Mouse (Mus musculus) embryonic facial prominence, embryonic 14.5 days (tissue): Measurements from ENCODE around the gene Fndc3a. TPM values are rescaled to one million over a fixed set of nuclear protein-coding genes. Genes with fewer than 3 reads are reported as not detected.

Experiments used
- ATAC-seq: fragments of 200-750 bp; cut with Nextera tagmentation; 2 replicates; pipeline ENCODE4 v1.8.0; 2017; ENCODE audit warnings: low read depth, moderate number of reproducible peaks, moderate TSS enrichment
- DNase-seq: peaks from one replicate; pipeline ENCODE4 v3.0.0-alpha.2; 2015; ENCODE audit warnings: low spot score
- H3K27ac ChIP-seq: fragments of 300-500 bp; sonication (generic); replicated peaks from 2 replicates; pipeline ENCODE4 v1.5.1; 2014; ENCODE audit warnings: low read depth, mild to moderate bottlenecking, low read length, moderate library complexity
- H3K27me3 ChIP-seq: fragments of 300-500 bp; sonication (generic); replicated peaks from 2 replicates; pipeline ENCODE4 v1.6.1; 2014; ENCODE audit warnings: low read length; ENCODE audit not compliant: control insufficient read depth, insufficient read depth
- H3K36me3 ChIP-seq: fragments of 300-500 bp; sonication (generic); 2 replicates; pipeline ENCODE4 v1.6.1; 2014; ENCODE audit warnings: low read length, mixed read lengths; ENCODE audit not compliant: control insufficient read depth, insufficient read depth
- H3K4me1 ChIP-seq: fragments of 300-500 bp; sonication (generic); 2 replicates; pipeline ENCODE4 v1.6.1; 2014; ENCODE audit warnings: antibody characterized with exemption, low read length; ENCODE audit not compliant: control insufficient read depth, insufficient read depth
- H3K4me2 ChIP-seq: fragments of 300-500 bp; sonication (generic); 2 replicates; pipeline ENCODE4 v1.6.1; 2014; ENCODE audit warnings: low read depth, mild to moderate bottlenecking, low read length, moderate library complexity, mixed read lengths
- H3K4me3 ChIP-seq: fragments of 300-500 bp; sonication (generic); 2 replicates; pipeline ENCODE4 v1.5.1; 2014; ENCODE audit warnings: low read depth, mild to moderate bottlenecking, low read length
- H3K9ac ChIP-seq: fragments of 300-500 bp; sonication (generic); 2 replicates; pipeline ENCODE4 v1.6.1; 2014; ENCODE audit warnings: low read depth, mild to moderate bottlenecking, low read length, moderate library complexity, mixed read lengths
- H3K9me3 ChIP-seq: fragments of 300-500 bp; sonication (generic); 2 replicates; pipeline ENCODE4 v1.6.1; 2016; ENCODE audit warnings: low read length; ENCODE audit not compliant: control insufficient read depth
- WGBS: fragments of 180-500 bp; shearing (Covaris S2); extraction: QIAGEN DNeasy Blood & Tissue Kit; methylation state at CpG from one replicate; pipeline ENCODE4 v1.1.7; 2014; 5-methylcytosine and 5-hydroxymethylcytosine counted together
- polyA plus RNA-seq: library from polyadenylated mRNA; unstranded; fragments of >200 nt; fragmentation: Nextera tagmentation; extraction: Ambion mirVana; gene quantifications from 2 replicates; pipeline ENCODE4 v1.2.1, GENCODE M21; 2014

The Fndc3a gene
- 31.3 and 36.2 TPM in 2 replicates for polyA plus RNA-seq

GRCm38 (mm10) chr14:72709710-72710340, at the start of gene Fndc3a:
Gene Fndc3a, minus strand, starts transcription at chr14:72710003.
- Histone ChIP-seq H3K4me2 (peak within 1 kb of the TSS; percentile 84), H3K4me1 (no peaks in the 10 kb centered on the region), H3K27ac (peak within 1 kb of the TSS; percentile 87), H3K9ac (peak within 1 kb of the TSS; percentile 93), H3K36me3 (no peaks in the 10 kb centered on the region), H3K27me3 (no peaks in the 10 kb centered on the region), H3K4me3 (peak within 1 kb of the TSS; percentile 92), H3K9me3 (no peaks in the 10 kb centered on the region)
- 0% methylated on average over 8 of the region's 82 CpGs for WGBS
- peak; percentile 91 for DNase-seq
- ATAC-seq: peak; percentile 94

DNA sequence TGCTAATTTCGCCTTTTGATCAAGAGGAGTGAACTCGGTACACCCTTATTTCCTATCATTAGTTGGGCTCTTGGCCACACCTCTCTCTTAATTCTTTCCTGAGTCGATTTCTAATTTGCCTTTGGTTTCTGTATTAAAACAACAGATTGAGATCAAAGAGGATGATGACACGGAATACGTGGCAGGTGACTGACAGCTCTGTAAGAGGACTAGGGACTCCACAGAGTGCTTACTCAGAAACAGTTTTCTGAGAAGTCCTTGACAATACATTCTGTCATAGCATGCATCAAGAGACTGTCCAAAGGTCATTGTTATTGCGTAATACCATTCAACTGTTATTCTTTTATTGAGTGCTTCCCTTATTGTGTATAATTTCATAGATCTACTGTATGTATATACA, 43.1 kb upstream of the Fndc3a start:
- DNase-seq (no peak), ATAC-seq (no peak)
- Histone ChIP-seq H3K4me2 (no peak overlapping the region), H3K9ac (no peak overlapping the region), H3K27ac (no peak overlapping the region), H3K36me3 (no peaks in the 10 kb centered on the region), H3K27me3 (no peaks in the 10 kb centered on the region), H3K4me3 (no peak overlapping the region), H3K9me3 (0 out of 2 replicates have a peak, but pooled peaks cover 4% of the 10 kb centered on the region), H3K4me1 (no peaks in the 10 kb centered on the region)
- 78% methylated on average over 6 of the region's 6 CpGs for WGBS

GRCm38 (mm10) chr14:72750426-72751182, 40.8 kb upstream of the Fndc3a start:
- DNase-seq (no peak), ATAC-seq (no peak)
- Histone ChIP-seq H3K4me3 (no peak overlapping the region), H3K27ac (no peak overlapping the region), H3K4me1 (no peaks in the 10 kb centered on the region), H3K9me3 (0 out of 2 replicates have a peak, but pooled peaks cover 4% of the 10 kb centered on the region), H3K9ac (no peak overlapping the region), H3K27me3 (no peaks in the 10 kb centered on the region), H3K36me3 (no peaks in the 10 kb centered on the region), H3K4me2 (no peak overlapping the region)
- 82% methylated on average over 5 of the region's 5 CpGs for WGBS

GRCm38 (mm10) chr14:72748331-72748730, 38.5 kb upstream of the Fndc3a start:
- WGBS: 89% methylated on average over 5 of the region's 5 CpGs
- H3K27me3 ChIP-seq: no peaks in the 10 kb centered on the region
- ATAC-seq (no peak), DNase-seq (no peak)
- no peak overlapping the region for H3K4me2 ChIP-seq
- no peaks in the 10 kb centered on the region for H3K36me3 ChIP-seq
- H3K4me1 ChIP-seq: 0 out of 2 replicates have a peak, but pooled peaks cover 3% of the 10 kb centered on the region
- H3K4me3 ChIP-seq: no peak overlapping the region
- no peak overlapping the region for H3K27ac ChIP-seq
- H3K9ac ChIP-seq: no peak overlapping the region
- H3K9me3 ChIP-seq: 0 out of 2 replicates have a peak, but pooled peaks cover 4% of the 10 kb centered on the region

GRCm38 (mm10) chr14:72741667-72742066, 31.9 kb upstream of the Fndc3a start:
- DNase-seq (peak; percentile 32), ATAC-seq (no peak)

DNA sequence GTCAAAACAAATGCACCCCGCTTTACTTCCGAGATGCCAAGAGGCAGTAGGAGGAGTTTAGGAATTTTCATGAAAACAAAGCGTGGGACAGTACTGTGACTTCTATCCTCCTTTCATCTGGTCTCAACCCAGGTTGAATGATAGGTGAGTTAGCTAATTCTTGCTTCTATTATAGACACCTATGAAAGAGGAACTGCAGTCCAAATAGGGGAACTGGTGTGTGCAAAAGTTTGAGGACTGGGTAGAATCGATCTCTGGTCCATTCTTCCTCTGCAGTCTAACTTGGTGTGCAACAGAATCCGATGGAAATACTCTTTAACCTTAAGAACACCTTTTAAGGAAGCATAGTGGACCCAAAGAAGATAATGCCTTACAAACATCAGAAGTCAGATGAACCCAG, 30.5 kb upstream of the Fndc3a start:
- H3K4me3 ChIP-seq: no peak overlapping the region
- ATAC-seq (no peak), DNase-seq (no peak)
- no peaks in the 10 kb centered on the region for H3K9me3 ChIP-seq
- H3K4me2 ChIP-seq: no peak overlapping the region
- no peaks in the 10 kb centered on the region for H3K27me3 ChIP-seq
- no peak overlapping the region for H3K27ac ChIP-seq
- H3K4me1 ChIP-seq: peaks cover 7% of the 10 kb centered on the region; the same call in 1 of the 2 replicates
- H3K36me3 ChIP-seq: no peaks in the 10 kb centered on the region
- 86% methylated on average over 5 of the region's 5 CpGs for WGBS
- H3K9ac ChIP-seq: no peak overlapping the region

More at GRCm38 (mm10) chr14:72741667-72742066, 31.9 kb upstream of the Fndc3a start:
- no peak overlapping the region for H3K9ac ChIP-seq
- no peaks in the 10 kb centered on the region for H3K27me3 ChIP-seq
- H3K27ac ChIP-seq: no peak overlapping the region
- no peaks in the 10 kb centered on the region for H3K9me3 ChIP-seq
- no peaks in the 10 kb centered on the region for H3K36me3 ChIP-seq
- no peak overlapping the region for H3K4me2 ChIP-seq
- H3K4me3 ChIP-seq: no peak overlapping the region
- peaks cover 7% of the 10 kb centered on the region; the same call in 1 of the 2 replicates for H3K4me1 ChIP-seq
- whole genome bisulfite sequencing: 44% methylated on average over 3 of the region's 3 CpGs

DNA sequence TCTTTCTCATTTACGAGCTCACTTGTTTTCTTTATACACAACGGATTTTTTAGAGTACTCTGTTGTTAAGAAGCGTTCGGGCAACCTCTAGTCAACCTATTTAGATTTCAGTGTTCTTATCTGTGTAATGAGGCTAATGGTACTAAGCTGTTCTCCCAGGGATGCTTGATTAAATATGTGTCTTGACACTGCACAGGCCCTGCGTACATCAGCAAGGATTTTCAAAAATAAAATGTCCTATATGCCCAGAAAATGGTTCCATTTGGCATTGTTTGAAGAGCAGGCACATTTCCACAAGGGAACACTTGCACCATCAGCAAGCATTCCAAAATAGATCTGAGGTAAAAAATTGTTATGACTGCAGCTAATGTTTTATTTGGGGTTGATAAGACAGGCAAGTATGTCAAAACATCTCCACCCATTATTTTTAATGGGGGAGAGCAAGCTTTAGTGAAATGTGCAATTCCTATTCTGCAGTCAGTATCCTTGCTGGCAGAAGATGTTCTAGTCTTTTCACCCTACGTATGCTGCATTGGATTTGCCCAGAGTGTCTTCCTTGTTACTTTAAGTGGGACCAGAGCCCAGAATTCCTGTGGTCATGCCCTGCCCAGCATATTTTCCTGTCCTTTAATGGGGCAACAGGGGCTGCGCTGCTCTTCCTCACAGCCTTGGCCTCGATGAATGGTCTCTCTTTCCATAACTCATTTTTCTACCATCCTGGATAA, 29.8 kb upstream of the Fndc3a start:
- Histone ChIP-seq H3K36me3 (no peaks in the 10 kb centered on the region), H3K9me3 (no peaks in the 10 kb centered on the region), H3K27ac (no peak overlapping the region), H3K4me1 (peaks cover 7% of the 10 kb centered on the region; the same call in 1 of the 2 replicates), H3K4me2 (no peak overlapping the region), H3K9ac (no peak overlapping the region), H3K4me3 (no peak overlapping the region), H3K27me3 (no peaks in the 10 kb centered on the region)
- 61% methylated on average over 8 of the region's 8 CpGs for WGBS
- DNase-seq (no peak), ATAC-seq (no peak)

- no peaks in the 10 kb centered on the region for H3K36me3 ChIP-seq
- WGBS: 74% methylated on average over 4 of the region's 4 CpGs
- no peak overlapping the region for H3K9ac ChIP-seq
Observed at GRCm38 (mm10) chr14:72738776-72739175, 29.0 kb upstream of the Fndc3a start.

More at GRCm38 (mm10) chr14:72738776-72739175, 29.0 kb upstream of the Fndc3a start:
- no peaks in the 10 kb centered on the region for H3K27me3 ChIP-seq
- no peak overlapping the region for H3K27ac ChIP-seq
- H3K4me2 ChIP-seq: no peak overlapping the region
- peaks cover 5% of the 10 kb centered on the region; the same call in 1 of the 2 replicates for H3K4me1 ChIP-seq
- H3K4me3 ChIP-seq: no peak overlapping the region
- no peak for ATAC-seq
- H3K9me3 ChIP-seq: no peaks in the 10 kb centered on the region
- no peak for DNase-seq
